Mouse (Mus musculus): ENCODE measurements around the gene Ptch2. TPM values are rescaled to one million over a fixed set of nuclear protein-coding genes. Genes with fewer than 3 reads are reported as not detected.

Gene Ptch2
- polyA plus RNA-seq, 1 experiment from 2014 or later = 7.1 TPM

Small RNA genes lying within 50 kb of the gene (microRNA-seq; reads per million reads assigned to microRNA genes)
- not detected for gene Gm22398

Other genes starting within 250 kb of the Ptch2 start
- 4.2 and 4.4 TPM in 2 replicates for gene Zswim5, start 218.7 kb upstream of the Ptch2 start, polyA plus RNA-seq (2015; fragmentation: Nextera tagmentation; extraction: Ambion mirVana)
- gene Urod, start 101.7 kb upstream of the Ptch2 start, polyA plus RNA-seq (2015; fragmentation: Nextera tagmentation; extraction: Ambion mirVana) = 57.2 and 62.7 TPM in 2 replicates
- gene Hectd3, start 100.8 kb upstream of the Ptch2 start, polyA plus RNA-seq (2015; fragmentation: Nextera tagmentation; extraction: Ambion mirVana) = 22.4 and 24.9 TPM in 2 replicates
- 46.1 and 49.1 TPM in 2 replicates for gene Eif2b3, start 76.7 kb upstream of the Ptch2 start, polyA plus RNA-seq (2015; fragmentation: Nextera tagmentation; extraction: Ambion mirVana)
- 4.7 and 5.5 TPM in 2 replicates for gene Btbd19, start 29.6 kb downstream of the Ptch2 start, polyA plus RNA-seq (2015; fragmentation: Nextera tagmentation; extraction: Ambion mirVana)
- gene Tctex1d4, start 30.7 kb downstream of the Ptch2 start, polyA plus RNA-seq (2015; fragmentation: Nextera tagmentation; extraction: Ambion mirVana) = not detected in 2 replicates
- gene Plk3, start 37.9 kb downstream of the Ptch2 start, polyA plus RNA-seq (2015; fragmentation: Nextera tagmentation; extraction: Ambion mirVana) = 19.5 and 22.5 TPM in 2 replicates
- 530 and 610 TPM in 2 replicates for gene Rps8, start 60.2 kb downstream of the Ptch2 start, polyA plus RNA-seq (2015; fragmentation: Nextera tagmentation; extraction: Ambion mirVana)
- 6.8 and 17.1 TPM in 2 replicates for gene Kif2c, start 86.6 kb downstream of the Ptch2 start, polyA plus RNA-seq (2015; fragmentation: Nextera tagmentation; extraction: Ambion mirVana)
- 6.3 and 8.7 TPM in 2 replicates for gene Tmem53, start 155.9 kb downstream of the Ptch2 start, polyA plus RNA-seq (2015; fragmentation: Nextera tagmentation; extraction: Ambion mirVana)
- 1.4 and 1.5 TPM in 2 replicates for gene Armh1, start 156.1 kb downstream of the Ptch2 start, polyA plus RNA-seq (2015; fragmentation: Nextera tagmentation; extraction: Ambion mirVana)

Data from neural tube, embryonic 15.5 days (tissue).